Mouse (Mus musculus) layer of hippocampus, postnatal 14 days (tissue): ENCODE measurements around the gene Capn15. TPM values are rescaled to one million over a fixed set of nuclear protein-coding genes. Genes with fewer than 3 reads are reported as not detected.

Experiments
- DNase-seq, 2 experiments: peaks; one replicate each; pipeline ENCODE4 v3.0.0; 2021 to 2022; ENCODE audit warnings: low spot score in 2 of 2, mixed read lengths in 1 of 2
- total RNA-seq, 2 experiments: library from RNA; stranded (reverse); gene quantifications; 2 replicates each; pipeline ENCODE4 v1.2.3; 2021

The Capn15 gene
- total RNA-seq, 2 experiments from 2014 or later: 44.4 to 46.2 TPM

GRCm38 (mm10) chr17:26003864-26004263 is 18.3 kb upstream of the Capn15 start:
- no peak for DNase-seq

GRCm38 (mm10) chr17:25998425-25998824 is 12.8 kb upstream of the Capn15 start:
- DNase-seq: no peak

GRCm38 (mm10) chr17:25993489-25993888 is 7.9 kb upstream of the Capn15 start:
- no peak for DNase-seq

- no peak for DNase-seq
Measured at GRCm38 (mm10) chr17:25992274-25992673, 6.7 kb upstream of the Capn15 start.

GRCm38 (mm10) chr17:25990331-25990730 is 4.7 kb upstream of the Capn15 start:
- no peak for DNase-seq

- DNase-seq: peak in 1 of 2 experiments; percentile 25
Measured at GRCm38 (mm10) chr17:25984556-25985305, 865 bp downstream of the Capn15 start.

GRCm38 (mm10) chr17:25984066-25984465 is 1.5 kb downstream of the Capn15 start:
- no peak for DNase-seq

- DNase-seq: no peak
Measured at GRCm38 (mm10) chr17:25982913-25983312, 2.7 kb downstream of the Capn15 start.

- peak in 1 of 2 experiments; percentile 36 for DNase-seq
Measured at GRCm38 (mm10) chr17:25980854-25981253, 4.7 kb downstream of the Capn15 start.

- no peak for DNase-seq
Measured at GRCm38 (mm10) chr17:25979829-25980738, 5.5 kb downstream of the Capn15 start.

- DNase-seq: no peak
Measured at GRCm38 (mm10) chr17:25970954-25971707, 14.5 kb downstream of the Capn15 start.

- no peak for DNase-seq
Measured at GRCm38 (mm10) chr17:25970448-25970847, 15.1 kb downstream of the Capn15 start.

- no peak for DNase-seq
Measured at GRCm38 (mm10) chr17:25968176-25968575, 17.4 kb downstream of the Capn15 start.

- no peak for DNase-seq
Measured at GRCm38 (mm10) chr17:25967652-25968051, 17.9 kb downstream of the Capn15 start.

GRCm38 (mm10) chr17:25964271-25964670 is 21.3 kb downstream of the Capn15 start:
- DNase-seq: no peak

- no peak for DNase-seq
Measured at GRCm38 (mm10) chr17:25962413-25962905, 23.1 kb downstream of the Capn15 start.

GRCm38 (mm10) chr17:25961566-25961965 is 24.0 kb downstream of the Capn15 start:
- no peak for DNase-seq

- no peak for DNase-seq
Measured at GRCm38 (mm10) chr17:25959630-25960467, 25.7 kb downstream of the Capn15 start.

GRCm38 (mm10) chr17:25958771-25959494 is 26.7 kb downstream of the Capn15 start:
- DNase-seq: no peak
